Mouse (Mus musculus) lung, postnatal 0 days (tissue): ENCODE measurements around the gene Hilpda.

Source experiments
- CTCF ChIP-seq: IDR thresholded peaks from 2 replicates; pipeline ENCODE4 v1.5.1; 2016; ENCODE audit warnings: antibody characterized with exemption, mild to moderate bottlenecking
- EP300 ChIP-seq: IDR thresholded peaks from 2 replicates; pipeline ENCODE4 v1.6.1; 2016; ENCODE audit warnings: antibody characterized with exemption, mild to moderate bottlenecking, control low read depth

- TF ChIP-seq CTCF (no peak), EP300 (no peak)
Observed at GRCm38 (mm10) chr6:29305462-29305861, 33.2 kb downstream of the Hilpda start.
